Mouse (Mus musculus) embryonic facial prominence, embryonic 10.5 days (tissue): ENCODE measurements around the gene 4930524J08Rik. TPM values are rescaled to one million over a fixed set of nuclear protein-coding genes. Genes with fewer than 3 reads are reported as not detected.

Experiments used
- DNase-seq: peaks from one replicate; pipeline ENCODE4 v3.0.0-alpha.2; 2017; ENCODE audit warnings: low spot score
- H3K27ac ChIP-seq: fragments of 300-500 bp; sonication (generic); replicated peaks from 2 replicates; pipeline ENCODE4 v1.5.1; 2016; ENCODE audit warnings: mild to moderate bottlenecking
- H3K27me3 ChIP-seq: fragments of 300-500 bp; sonication (generic); replicated peaks from 2 replicates; pipeline ENCODE4 v1.6.1; 2016; ENCODE audit warnings: low read depth, mild to moderate bottlenecking; ENCODE audit not compliant: poor library complexity, severe bottlenecking
- H3K36me3 ChIP-seq: fragments of 300-500 bp; sonication (generic); replicated peaks from 2 replicates; pipeline ENCODE4 v1.6.1; 2016; ENCODE audit warnings: mild to moderate bottlenecking, moderate library complexity
- H3K4me1 ChIP-seq: fragments of 300-500 bp; sonication (generic); 2 replicates; pipeline ENCODE4 v1.6.1; 2016
- H3K4me3 ChIP-seq: fragments of 300-500 bp; sonication (generic); 2 replicates; pipeline ENCODE4 v1.5.1; 2016; ENCODE audit warnings: mild to moderate bottlenecking, moderate library complexity
- H3K9me3 ChIP-seq: fragments of 300-500 bp; sonication (generic); 2 replicates; pipeline ENCODE4 v1.6.1; 2016; ENCODE audit warnings: mild to moderate bottlenecking
- WGBS: fragments of 180-500 bp; shearing (Covaris S2); methylation state at CpG from one replicate; pipeline ENCODE4 v1.1.7; 2016; 5-methylcytosine and 5-hydroxymethylcytosine counted together
- polyA plus RNA-seq: library from polyadenylated mRNA; unstranded; fragments of >200 nt; fragmentation: Nextera tagmentation; extraction: Ambion mirVana; gene quantifications from 2 replicates; pipeline ENCODE4 v1.2.1, GENCODE M21; 2016

Gene 4930524J08Rik
- polyA plus RNA-seq, 1 experiment from 2014 or later: 1.5 TPM

DNA sequence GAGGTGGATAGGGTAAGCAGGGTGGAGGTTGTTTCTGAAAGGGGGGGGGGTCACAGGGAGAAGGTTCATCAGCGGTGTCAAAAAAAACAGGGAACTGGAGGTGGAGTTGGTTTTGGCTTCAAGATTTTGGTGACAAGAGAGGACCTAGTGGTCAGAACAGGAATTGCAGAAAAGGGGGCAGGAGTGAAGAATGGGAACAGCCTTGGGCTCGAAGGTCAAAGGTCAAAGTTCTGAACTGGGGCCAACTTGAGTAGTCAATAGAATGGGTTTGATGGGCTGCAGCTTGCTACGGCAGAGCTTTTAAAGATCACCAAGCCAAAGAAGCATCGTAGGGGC lies 28.1 kb downstream of the 4930524J08Rik start:
- no peaks in the 10 kb centered on the region for H3K9me3 ChIP-seq
- H3K27me3 ChIP-seq: no peaks in the 10 kb centered on the region
- no peaks in the 10 kb centered on the region for H3K36me3 ChIP-seq
- DNase-seq: no peak
- no peak overlapping the region for H3K4me3 ChIP-seq
- 83% methylated on average over 4 of the region's 4 CpGs for WGBS
- H3K4me1 ChIP-seq: no peaks in the 10 kb centered on the region
- H3K27ac ChIP-seq: no peak overlapping the region

DNA sequence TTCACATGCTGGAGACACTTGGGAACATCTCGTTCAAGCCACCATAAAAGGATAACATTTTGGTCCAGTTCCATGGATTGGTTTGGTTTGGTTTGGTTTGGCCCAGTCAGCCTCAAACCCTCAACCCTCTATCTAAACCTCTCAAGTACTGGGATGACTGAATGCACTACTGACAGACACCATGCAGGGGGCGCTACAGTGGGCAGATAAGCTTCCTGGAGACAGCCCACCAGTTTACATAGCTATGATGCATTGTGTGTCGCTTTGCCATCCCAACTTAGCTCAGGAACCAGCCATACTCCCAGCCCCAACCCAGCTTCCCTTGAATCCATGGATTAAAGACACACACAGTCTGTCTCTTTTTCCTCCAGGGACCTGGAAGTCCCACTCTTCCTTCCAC lies 29.6 kb downstream of the 4930524J08Rik start:
- WGBS: 60% methylated on average over 3 of the region's 3 CpGs
- no peaks in the 10 kb centered on the region for H3K4me1 ChIP-seq

DNA sequence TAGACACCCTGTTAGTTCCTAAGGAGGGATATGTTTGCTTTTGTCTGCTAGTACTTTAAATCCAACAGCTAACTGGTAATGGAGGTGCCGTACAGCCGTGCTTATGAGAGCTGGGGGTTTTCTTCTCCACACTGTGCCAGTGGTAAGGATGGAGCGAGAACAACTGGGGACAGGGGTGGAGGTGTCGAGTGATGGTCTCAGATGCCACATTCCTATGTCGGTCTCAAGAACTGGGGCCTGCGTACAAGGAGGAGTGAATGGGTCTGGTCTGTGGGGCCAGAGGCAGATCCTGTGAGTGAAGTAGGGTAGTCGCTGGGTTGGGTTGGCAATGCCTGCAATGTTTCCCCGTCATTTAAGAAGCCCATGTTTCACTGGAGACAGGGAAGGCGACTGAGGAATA lies 33.7 kb downstream of the 4930524J08Rik start:
- H3K4me3 ChIP-seq: no peak overlapping the region
- H3K27me3 ChIP-seq: no peaks in the 10 kb centered on the region
- no peaks in the 10 kb centered on the region for H3K36me3 ChIP-seq
- H3K9me3 ChIP-seq: no peaks in the 10 kb centered on the region
- 89% methylated on average over 9 of the region's 9 CpGs for WGBS
- H3K27ac ChIP-seq: no peak overlapping the region
- DNase-seq: no peak
- no peaks in the 10 kb centered on the region for H3K4me1 ChIP-seq

More for the DNA sequence above, 29.6 kb downstream of the 4930524J08Rik start:
- no peaks in the 10 kb centered on the region for H3K27me3 ChIP-seq
- no peaks in the 10 kb centered on the region for H3K9me3 ChIP-seq
- no peak overlapping the region for H3K27ac ChIP-seq
- H3K4me3 ChIP-seq: no peak overlapping the region
- no peak for DNase-seq
- H3K36me3 ChIP-seq: no peaks in the 10 kb centered on the region

DNA sequence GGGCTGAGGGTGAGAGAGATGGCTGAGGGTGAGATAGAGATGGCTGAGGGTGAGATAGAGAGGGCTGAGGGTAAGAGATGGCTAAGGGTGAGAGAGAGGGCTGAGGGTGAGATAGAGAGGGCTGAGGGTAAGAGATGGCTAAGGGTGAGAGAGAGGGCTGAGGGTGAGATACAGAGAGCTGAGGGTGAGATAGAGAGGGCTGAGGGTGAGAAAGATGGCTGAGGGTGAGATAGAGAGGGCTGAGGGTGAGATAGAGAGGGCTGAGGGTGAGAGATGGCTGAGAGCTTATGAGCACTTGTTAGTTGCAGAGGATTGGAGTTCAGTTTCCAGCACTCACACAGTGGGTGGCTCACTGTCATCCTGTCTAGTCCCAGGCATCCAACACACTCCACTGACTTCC lies 41.2 kb downstream of the 4930524J08Rik start:
- Histone ChIP-seq H3K27me3 (no peaks in the 10 kb centered on the region), H3K4me3 (no peak overlapping the region), H3K27ac (no peak overlapping the region), H3K4me1 (no peaks in the 10 kb centered on the region), H3K36me3 (no peaks in the 10 kb centered on the region), H3K9me3 (no peaks in the 10 kb centered on the region)
- DNase-seq: no peak

DNA sequence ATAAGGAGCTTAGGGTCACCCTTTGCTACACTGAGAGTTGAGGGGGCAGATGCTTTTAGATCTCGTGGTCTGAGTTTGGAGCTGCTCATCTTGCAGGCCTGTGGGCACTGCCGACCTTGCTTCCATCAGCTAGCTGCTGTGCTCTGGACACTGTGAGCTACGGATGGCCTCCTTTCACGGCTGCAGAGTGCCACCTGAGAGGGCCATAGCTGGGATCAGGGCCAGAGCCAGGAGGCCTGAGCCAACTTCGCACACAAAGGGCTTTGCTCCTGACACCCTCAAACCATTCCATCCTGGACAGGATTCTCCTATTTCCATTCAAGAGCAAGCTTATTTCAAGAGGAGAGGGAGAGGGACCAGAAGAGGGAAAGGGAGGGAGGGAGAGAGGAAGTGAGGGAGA lies 45.5 kb downstream of the 4930524J08Rik start:
- Histone ChIP-seq H3K36me3 (no peaks in the 10 kb centered on the region), H3K27ac (no peak overlapping the region), H3K4me3 (no peak overlapping the region), H3K9me3 (no peaks in the 10 kb centered on the region), H3K4me1 (no peaks in the 10 kb centered on the region), H3K27me3 (no peaks in the 10 kb centered on the region)
- 76% methylated on average over 5 of the region's 5 CpGs for WGBS
- no peak for DNase-seq

DNA sequence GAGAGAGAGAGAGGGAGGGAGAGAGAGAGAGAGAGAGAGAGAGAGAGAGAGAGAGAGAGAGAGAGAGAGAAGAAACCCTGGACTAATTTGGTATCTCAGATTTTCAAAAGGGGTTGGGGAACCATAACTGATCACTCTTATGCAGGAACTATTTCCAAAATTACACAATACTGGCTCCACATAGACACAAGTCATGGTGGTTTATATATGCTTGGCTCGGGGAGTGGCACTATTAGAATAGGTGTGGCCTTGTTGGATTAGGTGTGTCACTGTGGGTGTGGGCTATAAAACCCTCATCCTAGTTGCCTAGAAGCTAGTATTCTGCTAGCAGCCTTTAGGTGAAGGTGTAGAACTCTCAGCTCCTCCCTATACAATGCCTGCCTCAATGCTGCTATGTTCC lies 46.0 kb downstream of the 4930524J08Rik start:
- Histone ChIP-seq H3K4me1 (no peaks in the 10 kb centered on the region), H3K27me3 (no peaks in the 10 kb centered on the region), H3K4me3 (no peak overlapping the region), H3K9me3 (no peaks in the 10 kb centered on the region), H3K36me3 (no peaks in the 10 kb centered on the region), H3K27ac (no peak overlapping the region)
- no peak for DNase-seq
- 76% methylated on average over 1 of the region's 1 CpGs for WGBS

Other genes with a start within 250 kb of the 4930524J08Rik start
- gene Rasgef1b, start 250.0 kb upstream of the 4930524J08Rik start, polyA plus RNA-seq: 11.8 and 13.5 TPM in 2 replicates
- gene Vamp9, start 72.8 kb upstream of the 4930524J08Rik start, polyA plus RNA-seq: not detected in 2 replicates
- 253 and 268 TPM in 2 replicates for gene Hnrnpd, start 123 bp upstream of the 4930524J08Rik start, polyA plus RNA-seq
- gene Hnrnpdl, start 60.6 kb downstream of the 4930524J08Rik start, polyA plus RNA-seq: 214 and 235 TPM in 2 replicates
- gene Enoph1, start 60.9 kb downstream of the 4930524J08Rik start, polyA plus RNA-seq: 60.3 and 60.9 TPM in 2 replicates
- 1.3 and 1.7 TPM in 2 replicates for gene Tmem150c, start 180.7 kb downstream of the 4930524J08Rik start, polyA plus RNA-seq